Mouse (Mus musculus) kidney, postnatal 14 days (tissue): ENCODE measurements at regions not wholly inside any gene's neighbourhood (a gene's known extent, or its start where the extent isn't known, plus 50 kb on each side); places are given as distances from the start of the nearest gene placed in this dataset.

Experiments
- DNase-seq: peaks from one replicate; pipeline ENCODE4 v3.0.0; 2022; ENCODE audit warnings: mixed read lengths

DNA sequence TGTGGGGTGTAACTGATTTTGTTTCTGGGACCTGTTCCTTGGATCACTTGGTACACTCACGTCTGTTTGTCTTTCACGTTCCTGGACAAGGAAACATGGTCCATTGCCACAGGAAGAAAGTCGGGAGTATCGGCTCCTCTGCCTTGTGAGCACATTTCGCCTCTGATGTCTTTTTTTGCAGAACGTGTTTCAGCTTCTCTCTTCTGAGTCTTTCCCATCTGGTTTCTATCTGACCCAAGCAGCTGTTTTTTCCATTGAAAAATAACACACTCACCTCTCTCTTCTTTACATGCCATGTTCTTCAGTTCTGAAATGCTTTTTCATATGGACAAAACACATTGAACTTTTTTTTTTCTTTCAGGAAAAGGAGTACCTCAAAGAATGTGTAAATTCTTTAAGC, 61.4 kb upstream of the Lrig1 start:
- DNase-seq: no peak

GRCm38 (mm10) chr6:94760629-94761111, 60.7 kb upstream of the Lrig1 start:
- DNase-seq: no peak

DNA sequence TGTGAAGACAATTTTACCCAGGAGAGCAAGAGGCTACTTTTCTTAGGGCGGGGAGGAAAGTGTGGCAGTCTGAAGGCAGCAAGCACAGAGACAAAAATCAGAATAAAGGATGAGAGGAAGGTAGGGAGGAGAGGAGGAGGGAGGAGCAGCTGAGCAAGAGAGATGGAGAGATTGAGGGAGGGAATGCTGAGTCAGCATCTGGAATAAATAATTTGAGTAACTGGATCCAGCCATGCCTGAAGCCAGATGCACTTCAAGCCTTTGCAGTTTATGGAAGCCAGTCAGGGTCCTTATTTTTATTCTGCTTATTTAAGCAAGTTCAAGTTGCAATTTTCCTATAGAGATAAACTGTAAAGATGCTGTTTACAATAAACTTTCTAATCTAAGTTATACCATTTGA, 59.7 kb upstream of the Lrig1 start:
- no peak for DNase-seq

GRCm38 (mm10) chr6:94756006-94756405, 56.0 kb upstream of the Lrig1 start:
- DNase-seq: no peak

DNA sequence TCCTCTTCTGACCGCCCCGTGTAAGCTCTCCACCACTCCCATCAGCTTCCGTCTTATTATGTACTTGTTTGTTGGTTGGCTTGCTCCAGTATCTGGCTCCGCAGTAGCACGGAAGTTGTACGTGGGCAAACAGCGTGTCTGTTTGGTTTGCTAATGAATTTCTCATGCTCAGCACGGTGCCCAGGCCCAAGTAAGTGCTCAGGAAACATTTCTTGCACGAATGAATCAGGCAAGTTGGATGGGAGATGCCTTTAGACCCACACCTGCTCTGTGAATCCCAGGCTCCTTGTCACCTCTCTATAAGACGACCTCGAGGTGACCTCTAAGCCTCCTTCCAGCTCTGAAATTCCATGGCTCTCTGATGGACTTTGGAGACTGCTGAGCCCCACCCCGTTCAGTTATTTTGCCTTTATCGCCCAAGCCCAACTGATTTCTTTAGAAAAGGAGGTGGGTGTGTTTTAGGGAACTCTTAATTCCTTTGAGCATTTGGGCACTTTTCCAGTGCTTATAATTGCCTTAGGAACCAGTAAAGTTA, 55.4 kb upstream of the Lrig1 start:
- no peak for DNase-seq

DNA sequence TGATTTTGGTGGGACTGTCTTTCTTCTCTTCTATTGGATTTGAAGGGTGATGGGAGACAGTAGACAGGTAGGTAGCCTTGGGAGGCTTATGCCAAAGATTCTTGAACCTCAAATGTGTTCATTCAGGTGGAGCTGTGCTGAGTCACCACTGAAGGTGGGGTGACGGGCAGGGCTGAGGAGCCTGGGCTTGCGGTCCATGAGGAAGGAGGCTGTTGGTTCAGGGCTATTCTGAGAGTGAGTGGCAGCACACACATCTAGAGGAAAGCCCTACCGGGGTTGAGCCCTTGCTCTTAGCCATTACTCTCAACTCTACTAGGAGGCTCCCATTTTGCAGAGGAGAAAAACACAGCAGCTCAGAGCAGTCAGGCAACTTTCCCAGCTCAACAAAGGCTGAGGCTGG, 54.6 kb upstream of the Lrig1 start:
- DNase-seq: no peak

GRCm38 (mm10) chr6:94751101-94751440, 51.1 kb upstream of the Lrig1 start:
- no peak for DNase-seq

- no peak for DNase-seq
Measured at GRCm38 (mm10) chr6:94750228-94751100, 50.5 kb upstream of the Lrig1 start.
